Mouse (Mus musculus) frontal cortex, postnatal 14 days (tissue): Measurements from ENCODE around the gene Pde11a.
"Not testable (repeated sequence)": the region's sequence is repeated elsewhere in the genome, so short reads cannot be mapped to it uniquely, and the experiment has no call there.

Source experiments
- DNase-seq, 2 experiments: peaks; one replicate each; pipeline ENCODE4 v3.0.0; 2022; ENCODE audit warnings: low spot score in 2 of 2

Gene Pde11a

GRCm38 (mm10) chr2:75990885-75991539 is 347.6 kb downstream of the Pde11a start:
- DNase-seq: peak; percentile 43 to 57

GRCm38 (mm10) chr2:75989694-75990093 is 348.9 kb downstream of the Pde11a start:
- DNase-seq: no peak

- DNase-seq: no peak
Observed at GRCm38 (mm10) chr2:75988779-75989363, 349.7 kb downstream of the Pde11a start.

GRCm38 (mm10) chr2:75988378-75988777 is 350.2 kb downstream of the Pde11a start:
- DNase-seq: no peak

- DNase-seq: no peak
Observed at GRCm38 (mm10) chr2:75987739-75988138, 350.8 kb downstream of the Pde11a start.

- DNase-seq: peak; percentile 61 to 63
Observed at GRCm38 (mm10) chr2:75985124-75985523, 353.4 kb downstream of the Pde11a start.

GRCm38 (mm10) chr2:75983847-75984246 is 354.7 kb downstream of the Pde11a start:
- DNase-seq: no peak

- no peak for DNase-seq
Observed at GRCm38 (mm10) chr2:75983091-75983490, 355.5 kb downstream of the Pde11a start.

GRCm38 (mm10) chr2:75982626-75983025 is 355.9 kb downstream of the Pde11a start:
- DNase-seq: no peak

GRCm38 (mm10) chr2:75981440-75982081 is 357.0 kb downstream of the Pde11a start, which contains the start of gene Ttc30a1:
Gene Ttc30a1, minus strand, starts transcription at chr2:75981967.
- peak; percentile 70 to 72 for DNase-seq

GRCm38 (mm10) chr2:75980933-75981439 is 357.6 kb downstream of the Pde11a start:
- not testable (repeated sequence) for DNase-seq

GRCm38 (mm10) chr2:75977752-75978368 is 360.7 kb downstream of the Pde11a start, which contains the start of gene Ttc30a2:
Gene Ttc30a2, minus strand, starts transcription at chr2:75978170.
- DNase-seq: not testable (repeated sequence)

GRCm38 (mm10) chr2:75976070-75976469 is 362.5 kb downstream of the Pde11a start:
- not testable (repeated sequence) for DNase-seq

- no peak for DNase-seq
Observed at GRCm38 (mm10) chr2:75974131-75974530, 364.4 kb downstream of the Pde11a start.

GRCm38 (mm10) chr2:75964972-75965371 is 373.6 kb downstream of the Pde11a start:
- peak; percentile 56 to 67 for DNase-seq

GRCm38 (mm10) chr2:75964512-75964911 is 374.1 kb downstream of the Pde11a start:
- DNase-seq: peak in 1 of 2 experiments; percentile 52

GRCm38 (mm10) chr2:75964051-75964450 is 374.5 kb downstream of the Pde11a start:
- no peak for DNase-seq

GRCm38 (mm10) chr2:75963211-75963840 is 375.2 kb downstream of the Pde11a start:
- DNase-seq: no peak

- no peak for DNase-seq
Observed at GRCm38 (mm10) chr2:75960366-75961330, 377.9 kb downstream of the Pde11a start.

GRCm38 (mm10) chr2:75959850-75960365 is 378.7 kb downstream of the Pde11a start:
- DNase-seq: no peak
